Mouse (Mus musculus): ENCODE data around the gene Arhgef17.

Gene Arhgef17

DNA sequence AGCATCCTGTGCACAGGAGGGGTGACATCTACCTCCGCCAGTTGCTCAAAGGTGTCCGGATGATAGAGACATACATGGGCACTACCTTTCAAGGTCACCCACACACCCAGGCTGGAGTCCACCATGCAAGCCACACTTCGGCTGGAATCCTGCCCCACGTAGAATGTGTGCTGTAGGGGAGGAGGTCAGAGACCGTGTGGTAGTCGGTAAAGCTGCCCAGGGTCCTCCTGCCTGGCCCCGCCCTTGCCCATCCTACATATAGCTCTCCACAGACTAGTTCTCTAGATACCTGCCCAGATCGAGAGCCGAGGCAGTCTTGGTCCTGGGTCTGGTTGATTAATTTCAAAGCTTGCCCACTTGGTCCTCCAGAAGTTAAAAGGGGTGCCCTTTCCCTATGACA is 55.1 kb downstream of the Arhgef17 start:
- no peak for DNase-seq (ENCODE audit: low read depth, low spot score)

DNA sequence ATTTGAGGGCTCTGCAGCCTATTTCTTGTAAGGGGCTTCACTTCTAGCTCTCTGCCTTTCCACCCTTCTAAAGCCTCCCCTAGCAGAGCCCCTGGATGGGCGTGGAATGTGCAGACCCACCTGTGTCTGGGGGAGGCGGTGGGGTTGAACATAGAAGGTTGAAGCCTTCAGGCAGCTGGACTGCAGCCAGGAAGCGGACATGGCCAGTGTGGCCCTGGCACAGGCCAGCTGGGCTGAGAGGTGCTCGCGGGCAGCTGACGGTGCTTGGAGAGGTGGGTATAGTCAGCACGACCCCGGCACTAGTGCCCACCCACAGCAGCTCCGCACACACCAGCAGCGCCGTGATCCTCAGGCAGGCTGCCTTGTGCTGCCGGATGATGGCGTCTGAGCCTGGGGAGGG is 55.6 kb downstream of the Arhgef17 start:
- DNase-seq (ENCODE audit: low read depth, low spot score) = no peak

DNA sequence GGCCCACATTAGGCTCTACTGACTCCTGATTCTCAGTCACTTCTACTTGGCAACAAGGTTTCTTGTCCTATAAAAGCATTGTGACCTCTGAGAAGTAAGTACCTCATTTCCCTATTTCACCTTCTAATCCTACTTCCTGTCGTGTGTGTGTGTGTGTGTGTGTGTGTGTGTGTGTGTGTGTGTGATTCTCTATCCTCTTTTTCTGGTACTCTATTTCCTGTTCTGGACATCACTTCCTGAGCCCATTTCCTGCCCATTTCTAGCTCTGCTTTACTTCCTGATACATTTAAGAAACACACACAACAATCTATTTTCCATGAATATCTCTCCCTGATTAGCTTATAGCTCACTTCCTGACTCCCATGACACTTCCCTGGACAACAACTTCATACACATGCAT is 56.1 kb downstream of the Arhgef17 start:
- DNase-seq (ENCODE audit: low read depth, low spot score) = no peak

DNA sequence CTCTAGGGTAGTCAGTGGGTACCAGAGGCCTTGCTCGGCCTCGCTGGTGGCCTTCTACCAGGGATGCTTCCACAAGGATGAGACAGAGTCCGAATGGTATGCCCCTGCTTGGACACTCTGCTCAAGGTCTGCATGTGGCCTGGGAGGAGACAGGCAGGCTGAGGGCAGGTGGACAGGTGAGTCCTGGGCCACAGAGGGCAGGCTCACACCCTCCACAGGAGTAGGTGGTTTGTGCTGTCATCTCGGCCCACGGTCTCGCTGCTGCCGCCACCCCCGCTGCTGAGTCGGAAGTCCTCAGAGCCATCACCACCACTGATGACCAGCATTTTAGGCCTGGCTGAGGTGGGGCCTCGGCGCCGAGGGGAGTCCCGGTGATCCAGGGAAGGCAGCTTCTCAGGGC is 58.7 kb downstream of the Arhgef17 start:
- DNase-seq (ENCODE audit: low read depth, low spot score) = no peak

DNA sequence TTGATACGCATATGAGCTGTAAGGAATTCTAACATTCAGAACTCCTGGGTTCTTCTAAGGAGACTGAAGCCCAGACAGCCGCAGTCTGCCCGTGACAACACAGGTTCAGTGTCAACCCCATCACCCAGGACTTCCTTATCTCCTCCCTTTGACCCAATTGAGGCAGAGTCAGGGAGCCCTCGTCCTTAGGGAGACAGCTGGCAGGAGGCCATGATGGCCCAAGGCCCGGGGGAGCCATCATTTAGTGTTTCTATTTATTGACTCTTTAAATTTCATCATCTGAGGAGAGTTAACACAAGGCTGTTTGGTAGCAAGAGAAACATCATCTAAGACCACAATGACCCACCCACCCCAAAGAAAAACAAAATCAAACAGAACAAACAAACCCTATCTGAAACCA is 60.0 kb downstream of the Arhgef17 start:
- no peak for DNase-seq (ENCODE audit: low read depth, low spot score)

DNA sequence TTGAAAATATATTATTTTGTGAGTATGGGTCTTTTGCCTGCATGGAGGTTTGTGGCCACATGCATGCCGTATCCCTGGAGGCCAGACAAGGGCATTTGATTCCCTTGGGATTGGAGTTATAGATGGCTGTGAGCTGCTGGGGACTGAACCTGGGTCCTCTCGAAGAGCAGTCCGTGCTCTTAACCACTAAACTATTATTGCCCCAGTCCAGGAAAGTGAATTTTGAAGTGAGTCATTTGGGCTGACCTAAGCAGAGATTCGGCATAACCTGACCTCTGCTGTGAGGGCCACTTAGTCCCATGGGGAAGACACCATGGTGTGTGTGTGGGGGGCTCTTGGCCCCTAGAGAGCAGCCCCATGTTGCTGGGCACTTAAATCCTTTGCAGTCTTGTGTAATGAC is 60.6 kb downstream of the Arhgef17 start:
- no peak for DNase-seq (ENCODE audit: low read depth, low spot score)

DNA sequence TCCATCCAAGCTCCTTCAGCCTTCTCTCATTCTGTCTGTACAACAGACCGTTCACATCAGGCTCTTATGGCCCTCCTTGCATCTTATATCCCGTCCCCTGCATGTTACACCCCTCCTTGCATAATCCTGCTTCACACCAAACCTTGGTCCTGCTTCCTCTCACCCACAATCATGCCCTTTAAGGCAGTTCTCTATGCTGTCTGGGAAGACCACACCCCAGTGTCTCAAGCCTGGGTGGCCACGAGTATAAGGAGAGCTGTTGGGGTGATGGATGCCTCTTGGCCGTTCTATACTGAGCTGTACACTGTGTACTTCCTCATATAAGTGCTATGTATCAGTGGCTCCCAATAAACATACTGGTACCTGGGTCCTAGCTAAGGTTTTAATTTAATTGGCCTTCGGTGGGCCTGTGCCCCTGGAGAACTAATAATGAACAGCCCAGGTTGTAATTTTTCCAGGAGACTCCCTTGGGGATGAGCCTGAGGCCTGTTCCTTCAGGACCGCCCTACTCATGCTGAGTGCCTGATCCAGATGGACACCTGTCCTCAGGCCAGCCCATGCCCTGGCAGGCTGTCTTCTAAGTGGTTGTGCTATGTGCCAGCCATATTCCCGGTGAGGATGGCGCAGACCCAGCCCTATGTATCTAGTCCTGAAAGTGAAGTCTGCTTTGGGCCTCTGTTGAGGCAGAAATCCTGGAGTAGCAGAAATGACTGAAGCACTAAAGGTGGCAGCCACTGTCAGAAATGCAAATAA is 61.9 kb downstream of the Arhgef17 start:
- DNase-seq (ENCODE audit: low read depth, low spot score) = no peak

DNA sequence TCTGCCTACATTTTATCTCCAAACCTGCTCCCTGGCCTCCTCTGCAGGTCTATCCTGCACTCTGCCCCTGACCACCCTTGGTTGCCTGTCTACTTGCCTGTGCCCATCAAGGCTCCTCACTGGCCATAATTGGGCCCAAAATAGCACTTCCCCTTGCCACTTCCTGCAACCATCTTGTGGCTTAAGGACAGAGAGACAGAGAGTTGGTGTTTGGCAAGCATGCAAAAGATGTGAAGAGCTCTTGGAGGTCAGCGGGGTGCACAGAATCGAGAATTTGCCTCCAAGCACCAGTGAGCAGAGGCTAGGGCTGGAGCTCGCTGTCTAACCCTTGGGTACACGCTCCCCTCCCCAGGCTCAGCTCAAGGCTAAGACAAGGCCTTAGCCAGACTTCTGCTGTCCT is 63.4 kb downstream of the Arhgef17 start:
- DNase-seq (ENCODE audit: low read depth, low spot score) = peak; percentile 35

DNA sequence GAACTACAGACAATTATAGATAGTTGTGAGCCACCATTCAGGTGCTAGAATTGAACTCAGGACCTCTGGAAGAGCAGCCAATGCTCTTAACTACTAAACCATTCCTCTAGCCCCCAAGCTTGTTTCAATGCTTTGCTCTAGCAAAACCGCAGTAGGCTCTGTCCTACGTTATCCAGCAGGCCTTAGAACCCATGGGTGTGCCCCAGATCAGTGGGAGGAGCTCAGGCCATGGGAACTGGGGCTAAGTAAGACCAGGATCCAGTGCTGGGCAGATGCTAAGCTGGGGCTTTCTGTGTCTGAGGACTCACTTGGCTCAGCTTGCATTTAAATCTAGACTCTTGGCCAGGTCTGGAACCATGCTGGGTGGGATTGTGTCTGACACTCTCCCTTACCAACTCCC is 64.3 kb downstream of the Arhgef17 start:
- DNase-seq (ENCODE audit: low read depth, low spot score) = no peak

DNA sequence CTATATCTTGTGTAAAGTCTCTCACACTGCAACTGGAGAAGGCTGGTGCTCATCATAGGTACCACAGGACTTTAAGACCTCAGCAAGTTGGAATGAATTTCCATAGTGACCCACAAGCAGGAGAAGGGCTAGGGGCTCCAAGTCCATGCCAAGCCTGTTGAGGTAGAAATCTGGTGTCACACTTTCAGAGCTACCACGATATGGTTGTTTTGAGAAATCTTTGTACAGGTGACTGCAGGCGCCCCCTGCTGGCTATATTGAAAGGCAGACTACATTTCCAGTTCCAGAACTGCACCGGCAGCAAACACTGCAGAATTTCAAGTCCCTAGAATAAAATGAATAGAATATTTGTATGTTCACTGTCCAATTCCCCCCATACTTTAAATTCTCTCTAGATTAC is 65.2 kb downstream of the Arhgef17 start:
- peak; percentile 76 for DNase-seq (ENCODE audit: low read depth, low spot score)

DNA sequence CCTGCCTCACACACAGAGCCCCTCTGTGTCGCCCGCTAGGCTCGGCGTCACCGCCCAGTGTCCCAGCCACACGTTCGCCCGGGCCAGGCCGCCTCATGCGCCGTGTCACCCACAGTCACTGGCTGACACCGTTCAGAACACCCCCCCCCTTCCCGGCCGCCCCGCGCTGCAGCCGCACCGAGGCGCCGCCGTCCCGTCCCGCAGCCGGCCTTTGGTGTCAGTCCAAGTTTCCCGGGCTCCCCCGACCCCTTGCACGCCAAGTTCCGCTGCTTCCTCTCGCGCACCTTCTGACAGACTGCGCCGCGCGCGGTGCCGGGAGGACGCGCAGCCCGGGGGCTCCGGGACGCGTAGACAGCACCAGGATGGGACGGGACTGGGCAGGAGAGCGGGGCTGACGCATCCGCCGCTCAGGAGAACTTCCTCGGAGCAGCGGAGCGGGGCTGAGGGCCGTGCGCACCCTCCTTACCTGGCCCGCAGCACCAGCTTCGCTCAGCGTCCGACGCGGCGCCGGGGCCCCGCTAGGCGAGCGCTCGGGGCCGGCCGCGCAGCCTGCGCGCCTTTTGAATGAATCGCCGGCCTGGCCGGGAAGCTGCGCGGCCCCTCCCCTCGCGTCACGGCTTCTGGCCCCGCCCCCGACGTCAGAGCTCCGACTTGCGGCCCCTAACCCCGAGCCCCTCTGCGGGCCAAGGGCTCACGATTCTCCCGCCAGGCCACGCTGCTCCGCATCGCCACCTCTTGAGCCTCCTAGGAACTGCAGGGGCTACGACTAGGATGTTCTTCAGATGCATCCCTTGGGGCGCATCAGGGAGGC is 68.9 kb downstream of the Arhgef17 start, which contains the start of gene Relt:
Relt (minus strand) TSS at position 619 of the 811 bp plus-strand sequence.
- peak; percentile 98 for DNase-seq (ENCODE audit: low read depth, low spot score)

DNA sequence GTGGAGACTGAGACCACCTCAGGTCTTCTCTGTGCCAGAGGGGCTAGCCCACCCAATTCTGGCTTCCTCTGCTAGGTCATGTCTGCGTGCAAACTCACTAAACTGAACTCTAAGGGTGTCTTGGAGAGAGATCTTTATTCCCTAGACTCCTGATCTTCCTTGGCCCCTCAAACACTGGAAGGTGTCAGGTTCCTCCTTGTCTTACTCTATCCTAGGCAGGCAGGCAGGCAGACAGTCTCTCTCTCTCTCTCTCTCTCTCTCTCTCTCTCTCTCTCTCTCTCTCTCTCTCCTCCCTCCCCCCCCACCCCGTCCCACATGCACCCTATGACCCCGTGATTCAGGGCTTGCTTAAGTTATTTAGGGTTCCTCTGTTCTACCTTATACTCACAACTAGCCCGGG is 69.6 kb downstream of the Arhgef17 start:
- no peak for DNase-seq (ENCODE audit: low read depth, low spot score)

DNA sequence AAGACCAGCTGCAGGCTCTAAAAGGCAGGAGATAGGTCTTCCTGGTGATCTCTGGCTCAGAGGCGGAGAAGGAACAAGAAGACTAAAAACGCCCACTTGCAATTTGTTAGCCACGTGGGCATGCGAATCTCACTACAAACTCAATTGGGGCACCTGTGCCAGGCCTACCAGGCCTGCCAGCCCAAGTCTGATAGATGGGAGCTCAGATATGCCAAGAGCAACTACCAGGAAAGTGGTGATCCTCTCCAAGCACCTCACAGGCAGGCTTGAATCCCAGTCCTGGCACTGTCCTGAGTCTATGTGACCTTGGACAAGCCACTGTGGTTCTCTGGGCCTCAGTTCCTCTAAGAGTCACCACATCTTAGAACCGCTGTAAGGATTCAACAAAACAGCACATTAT is 70.7 kb downstream of the Arhgef17 start:
- DNase-seq (ENCODE audit: low read depth, low spot score) = no peak

DNA sequence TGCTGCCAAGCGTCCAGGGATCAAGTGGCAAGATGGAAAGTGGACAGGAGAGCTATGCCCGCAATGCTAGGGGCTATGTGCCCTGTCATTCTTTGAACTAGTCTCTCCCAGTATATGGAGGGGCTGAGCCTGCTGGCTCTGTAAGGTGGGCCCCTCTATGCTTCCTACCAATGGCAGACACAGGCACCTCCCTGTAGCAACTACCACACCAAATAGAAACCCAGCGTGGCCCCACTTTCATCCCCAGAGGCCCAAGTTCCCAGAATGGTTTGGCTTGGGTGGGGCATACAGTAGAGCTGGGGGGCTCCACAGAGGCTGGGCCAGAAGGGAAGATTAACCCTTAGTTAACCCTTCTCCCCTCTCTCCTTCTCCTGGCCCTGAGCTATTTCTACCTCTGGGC is 71.5 kb downstream of the Arhgef17 start:
- no peak for DNase-seq (ENCODE audit: low read depth, low spot score)

DNA sequence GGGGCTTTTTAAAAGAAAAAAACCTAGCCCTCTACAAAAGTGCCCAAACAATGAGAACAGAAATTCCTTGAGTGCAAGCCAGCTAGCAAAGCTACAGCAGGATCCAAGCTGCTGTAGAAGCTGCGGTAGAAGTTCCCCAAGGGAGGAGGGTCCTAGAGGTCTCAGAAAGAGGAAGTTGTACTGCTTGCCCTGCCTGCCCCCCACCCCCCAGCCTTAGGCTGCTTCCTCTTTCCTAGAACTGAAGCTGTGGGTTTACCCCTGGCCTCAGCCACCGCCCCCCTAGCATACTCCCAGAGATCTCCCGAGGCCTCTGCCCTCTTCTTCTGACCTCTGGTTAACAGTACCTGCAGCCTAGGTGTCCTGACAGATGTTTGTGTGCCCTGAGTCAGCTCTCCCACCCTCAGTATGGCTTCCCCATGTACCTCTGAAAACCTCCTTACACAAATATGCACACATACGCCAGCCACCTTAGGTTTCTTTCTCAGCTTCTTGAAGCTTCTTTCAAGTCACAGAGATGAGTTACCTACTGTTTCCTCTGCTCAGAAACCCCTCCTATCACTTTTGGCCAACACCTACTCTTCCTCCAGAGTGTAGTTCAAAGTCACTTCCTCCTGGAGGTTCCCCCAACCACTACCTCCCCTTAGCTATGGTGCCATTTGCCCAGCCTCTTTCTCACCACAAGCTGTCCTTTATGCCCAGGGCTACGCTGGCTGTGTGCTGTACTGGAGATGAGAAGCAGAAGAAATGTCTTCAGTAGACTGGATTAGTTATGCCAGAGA is 75.9 kb downstream of the Arhgef17 start:
- peak; percentile 92 for DNase-seq (ENCODE audit: low read depth, low spot score)

DNA sequence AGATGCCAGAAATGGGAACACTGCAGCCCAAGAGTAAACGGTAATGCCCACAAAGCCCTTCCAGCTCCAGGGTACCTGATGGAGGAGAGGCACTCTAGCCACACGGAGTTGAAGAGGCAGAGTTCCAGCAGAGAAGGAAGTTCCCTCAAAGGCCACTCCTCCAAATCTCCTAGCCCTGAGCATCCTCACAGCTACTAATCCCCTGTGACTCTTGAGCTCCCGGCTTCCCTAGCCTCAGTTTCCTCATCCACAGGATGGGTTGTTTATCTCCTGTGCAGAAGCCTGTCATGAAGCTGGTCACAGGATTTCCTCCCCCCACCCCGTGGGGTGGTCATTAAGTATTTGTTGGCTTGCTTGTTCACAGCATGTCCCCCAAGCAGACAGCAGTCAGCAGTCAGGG is 76.6 kb downstream of the Arhgef17 start:
- no peak for DNase-seq (ENCODE audit: low read depth, low spot score)

DNA sequence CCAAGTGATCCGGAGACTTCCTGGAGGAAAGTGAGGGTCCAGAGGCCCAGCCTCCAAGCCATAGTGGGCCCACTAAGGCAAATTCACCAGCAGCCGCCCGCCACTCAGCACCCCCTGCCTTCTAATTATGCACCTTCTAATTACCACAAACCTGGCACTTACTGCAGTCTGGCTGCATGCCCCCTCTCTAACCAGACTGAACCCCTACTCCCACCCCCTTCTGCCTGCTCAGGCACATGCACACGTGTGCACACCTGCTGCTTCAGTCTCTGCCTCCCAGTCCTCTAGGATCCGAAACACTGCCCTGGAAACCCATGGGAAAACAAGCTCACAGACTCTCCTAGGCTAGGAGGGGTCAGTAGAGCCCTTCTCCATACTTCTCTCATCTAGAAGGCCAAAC is 77.0 kb downstream of the Arhgef17 start:
- no peak for DNase-seq (ENCODE audit: low read depth, low spot score)

DNA sequence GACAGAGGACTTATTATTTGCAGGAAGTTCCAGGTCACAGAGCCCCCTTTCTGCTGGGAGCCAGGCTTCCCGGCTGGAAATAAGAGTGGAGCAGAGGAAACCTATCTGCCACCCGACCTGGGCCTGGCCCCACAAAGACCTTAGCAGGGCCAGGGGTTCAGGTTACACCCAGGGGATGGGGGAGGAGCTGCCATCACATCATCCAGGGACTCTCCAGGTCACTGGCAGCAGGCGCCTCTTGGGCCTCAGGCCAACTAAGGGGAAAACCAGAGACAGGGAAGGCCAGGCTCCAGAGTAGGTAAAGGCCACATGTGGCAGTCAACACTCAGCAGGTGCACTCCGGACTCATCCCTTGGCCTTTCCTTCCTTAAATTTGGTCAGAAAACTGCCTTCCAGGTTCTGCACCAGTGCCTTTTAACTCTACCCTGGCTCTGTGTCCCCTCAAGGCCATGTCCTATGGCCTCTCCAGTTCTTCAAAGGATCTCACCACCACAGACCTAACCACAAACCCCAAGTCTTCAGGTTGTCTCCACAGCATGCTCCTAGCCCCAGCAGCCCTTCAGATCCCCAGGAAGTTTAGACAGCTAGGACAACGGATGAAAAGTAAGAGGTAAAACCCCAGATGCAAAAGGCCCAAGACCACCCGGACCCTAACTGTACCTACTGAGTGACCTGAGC is 77.6 kb downstream of the Arhgef17 start:
- no peak for DNase-seq (ENCODE audit: low read depth, low spot score)

DNA sequence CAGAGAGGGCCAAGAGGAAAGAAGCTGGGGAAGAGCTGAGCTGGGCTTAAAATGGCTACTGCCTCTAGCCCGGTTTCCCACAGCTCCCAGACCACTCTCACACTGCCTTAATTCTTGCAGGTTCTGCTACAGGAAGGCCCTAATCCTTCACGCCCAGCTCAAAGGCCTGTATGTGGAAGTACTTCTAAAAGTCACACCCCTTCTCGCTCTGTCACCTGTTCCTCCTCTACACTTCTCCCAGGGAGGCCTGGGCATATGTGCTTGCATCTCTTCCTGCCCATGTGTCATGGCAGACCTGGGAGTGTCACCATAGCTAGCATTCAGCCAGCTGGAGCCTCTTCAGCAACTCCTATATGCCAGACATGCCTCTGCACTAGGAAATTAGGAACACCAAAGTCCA is 78.5 kb downstream of the Arhgef17 start:
- no peak for DNase-seq (ENCODE audit: low read depth, low spot score)

DNA sequence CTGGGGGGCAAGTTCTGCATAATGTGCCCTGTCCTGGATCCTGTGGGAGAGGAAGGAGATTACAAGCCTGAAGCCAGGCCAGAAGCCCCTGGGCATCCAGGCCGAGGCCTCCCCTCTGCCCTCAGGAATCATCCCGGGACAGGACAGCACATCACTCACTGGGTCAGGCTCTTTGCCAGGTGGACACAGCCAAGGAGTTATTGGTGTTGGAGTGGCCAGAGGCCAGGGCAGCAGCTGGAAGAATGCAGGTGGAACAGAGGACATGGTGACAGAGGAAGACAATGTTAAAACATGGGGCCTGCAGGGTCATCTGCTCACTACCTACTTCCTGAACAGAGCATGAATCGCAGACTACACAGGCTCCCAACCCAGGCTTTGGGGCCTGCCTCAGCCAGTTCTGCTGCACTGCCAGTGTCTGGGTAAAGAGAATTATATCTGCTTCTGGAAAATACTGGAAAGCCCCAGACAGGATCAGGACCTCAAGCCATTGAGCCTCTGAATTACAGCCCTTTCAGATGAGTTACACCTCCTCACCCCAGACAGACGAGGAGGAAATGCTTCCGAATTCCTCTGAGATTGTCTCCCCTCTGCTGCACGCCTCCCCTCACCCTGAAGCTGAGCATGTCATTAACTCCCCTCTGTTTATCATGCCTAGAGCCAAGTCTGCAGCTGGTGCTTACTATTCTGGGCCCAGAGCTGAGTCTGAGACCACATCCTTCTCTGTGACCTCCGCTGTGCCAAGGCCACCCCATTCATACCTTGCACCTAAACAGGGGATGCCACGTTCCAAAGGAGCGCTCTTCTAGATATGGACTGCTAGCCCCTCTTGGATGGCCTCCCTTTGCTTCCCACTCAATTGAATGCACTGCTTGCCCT is 80.2 kb downstream of the Arhgef17 start:
- DNase-seq (ENCODE audit: low read depth, low spot score) = no peak

DNA sequence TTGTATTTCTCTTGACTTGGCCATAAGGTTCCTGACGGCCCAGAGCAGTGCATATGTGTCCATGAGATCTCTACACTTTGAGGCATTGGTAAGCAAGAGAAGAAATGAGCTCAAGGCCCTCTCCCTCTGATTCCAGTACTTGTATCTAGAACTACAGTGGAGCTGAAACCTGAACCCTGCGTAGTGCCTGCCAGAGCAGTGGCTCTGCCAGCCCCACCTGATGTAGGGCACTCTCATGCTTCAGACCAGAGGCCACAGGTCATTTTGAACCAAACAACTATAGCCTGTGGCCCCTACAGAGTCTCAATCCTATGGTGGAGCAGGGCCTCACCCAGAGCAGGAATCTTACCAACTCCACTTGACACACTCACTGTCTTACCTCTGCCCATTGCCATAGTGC is 82.4 kb downstream of the Arhgef17 start:
- DNase-seq (ENCODE audit: low read depth, low spot score) = no peak

Measured in A20 (cell line).